Mouse (Mus musculus) heart, adult 2 months (tissue): ENCODE results near the gene Camta1. TPM values are rescaled to one million over a fixed set of nuclear protein-coding genes. Genes with fewer than 3 reads are reported as not detected.

Source experiments
- DNase-seq, 2 experiments: peaks; one replicate each; pipeline ENCODE4 v3.0.0; 2021
- H3K27ac ChIP-seq: fragments of 200-600 bp; 2 replicates; pipeline ENCODE4 v1.8.1; 2022
- H3K27me3 ChIP-seq: fragments of 200-500 bp; 2 replicates; pipeline ENCODE4 v1.6.1; 2012; ENCODE audit warnings: mild to moderate bottlenecking, low read length, inconsistent platforms, mixed read lengths; ENCODE audit not compliant: control insufficient read depth, insufficient read depth
- H3K36me3 ChIP-seq: fragments of 200-500 bp; 2 replicates; pipeline ENCODE4 v1.6.1; 2012; ENCODE audit warnings: low read length, inconsistent platforms; ENCODE audit not compliant: control insufficient read depth, insufficient read depth
- H3K4me1 ChIP-seq: fragments of 200-500 bp; 2 replicates; pipeline ENCODE4 v1.6.1; 2011; ENCODE audit warnings: low read length; ENCODE audit not compliant: control insufficient read depth, insufficient read depth
- H3K4me3 ChIP-seq: fragments of 200-600 bp; 2 replicates; pipeline ENCODE4 v1.8.1; 2022
- H3K79me2 ChIP-seq: fragments of 200-500 bp; replicated peaks from 2 replicates; pipeline ENCODE4 v1.6.1; 2012; ENCODE audit warnings: mild to moderate bottlenecking, inconsistent platforms, low read length, moderate library complexity, mixed read lengths; ENCODE audit not compliant: control insufficient read depth, insufficient read depth
- H3K9ac ChIP-seq: fragments of 200-500 bp; 2 replicates; pipeline ENCODE4 v1.6.1; 2012; ENCODE audit warnings: low read depth, mild to moderate bottlenecking, control low read depth, inconsistent platforms, low read length, mixed read lengths
- CTCF ChIP-seq: fragments of 200-600 bp; IDR thresholded peaks from 2 replicates; pipeline ENCODE4 v1.8.1; 2022; ENCODE audit warnings: antibody characterized with exemption, mild to moderate bottlenecking, moderate library complexity
- EP300 ChIP-seq: fragments of 200-500 bp; IDR thresholded peaks from 2 replicates; pipeline ENCODE4 v1.6.1; 2011; ENCODE audit warnings: low read depth, low read length, control low read depth; ENCODE audit not compliant: insufficient read depth
- POLR2A ChIP-seq: fragments of 200-500 bp; IDR thresholded peaks from 2 replicates; pipeline ENCODE4 v1.6.1; 2011; ENCODE audit warnings: mild to moderate bottlenecking, low read depth, low read length, control low read depth; ENCODE audit not compliant: insufficient read depth
- WGBS: fragments of 180-500 bp; shearing (Covaris S2); methylation state at CpG from one replicate; pipeline ENCODE4 v1.1.7; 2018; 5-methylcytosine and 5-hydroxymethylcytosine counted together
- intact Hi-C: fragments of 180-260 bp; cut with DNase I; formaldehyde crosslinking; loops from one replicate; pipeline ENCODE4 v1.15.1; 2025
- polyA plus RNA-seq: library from polyadenylated mRNA; depleted of rRNA; stranded (reverse); fragments of >200 nt; gene quantifications from 2 replicates; pipeline ENCODE4 v1.2.3, GENCODE M21; 2012
- total RNA-seq, 2 experiments: library from RNA; stranded (reverse); gene quantifications; 2 replicates each; pipeline ENCODE4 v1.2.3; 2021

The Camta1 gene
- total and polyA plus RNA-seq, 3 experiments, result 39.4 to 234 (median 208) TPM

- WGBS, result 78% methylated on average over 9 of the region's 9 CpGs
- Histone ChIP-seq H3K36me3 (no peaks in the 10 kb centered on the region), H3K79me2 (no peaks in the 10 kb centered on the region), H3K4me1 (peaks cover 8% of the 10 kb centered on the region), H3K9ac (no peak overlapping the region), H3K27ac (no peak overlapping the region), H3K27me3 (no peaks in the 10 kb centered on the region), H3K4me3 (no peak overlapping the region)
- TF ChIP-seq EP300, result no peak
- TF ChIP-seq CTCF, result peak; percentile 32
- TF ChIP-seq POLR2A, result no peak
- intact Hi-C loops, result no loop called here
- no peak for DNase-seq
Observed at GRCm38 (mm10) chr4:151897069-151897617, 35.5 kb upstream of the Camta1 start.

GRCm38 (mm10) chr4:151895624-151896023 is 33.9 kb upstream of the Camta1 start:
- Histone ChIP-seq H3K79me2 (no peaks in the 10 kb centered on the region; the same call in 1 of the 2 replicates), H3K4me1 (no peaks in the 10 kb centered on the region), H3K27me3 (no peaks in the 10 kb centered on the region), H3K36me3 (no peaks in the 10 kb centered on the region), H3K9ac (no peak overlapping the region), H3K27ac (no peak overlapping the region), H3K4me3 (no peak overlapping the region)
- DNase-seq, result no peak
- WGBS, result 89% methylated on average over 7 of the region's 7 CpGs
- intact Hi-C loops, result no loop called here
- no peak for TF ChIP-seq POLR2A
- no peak for TF ChIP-seq EP300
- TF ChIP-seq CTCF, result no peak

- H3K4me1 ChIP-seq, result no peaks in the 10 kb centered on the region
Observed at GRCm38 (mm10) chr4:151894926-151895325, 33.2 kb upstream of the Camta1 start.

GRCm38 (mm10) chr4:151893241-151893640 is 31.6 kb upstream of the Camta1 start:
- Histone ChIP-seq H3K4me3 (no peak overlapping the region), H3K79me2 (no peaks in the 10 kb centered on the region; the same call in 1 of the 2 replicates), H3K27me3 (no peaks in the 10 kb centered on the region), H3K4me1 (no peaks in the 10 kb centered on the region), H3K36me3 (no peaks in the 10 kb centered on the region), H3K27ac (no peak overlapping the region), H3K9ac (no peak overlapping the region)
- TF ChIP-seq EP300 (no peak), POLR2A (no peak), CTCF (peak; percentile 49)
- 60% methylated on average over 6 of the region's 6 CpGs for WGBS
- intact Hi-C loops, result no loop called here
- no peak for DNase-seq

More at GRCm38 (mm10) chr4:151894926-151895325, 33.2 kb upstream of the Camta1 start:
- H3K9ac ChIP-seq, result no peak overlapping the region
- no peaks in the 10 kb centered on the region for H3K36me3 ChIP-seq
- no peaks in the 10 kb centered on the region for H3K27me3 ChIP-seq
- H3K4me3 ChIP-seq, result no peak overlapping the region
- intact Hi-C loops, result no loop called here
- no peak overlapping the region for H3K27ac ChIP-seq
- no peaks in the 10 kb centered on the region; the same call in 1 of the 2 replicates for H3K79me2 ChIP-seq
- TF ChIP-seq POLR2A (no peak), EP300 (no peak), CTCF (no peak)
- 93% methylated on average over 12 of the region's 12 CpGs for WGBS
- DNase-seq, result no peak

- TF ChIP-seq POLR2A, result no peak
- TF ChIP-seq CTCF, result no peak
- no peak for TF ChIP-seq EP300
- Histone ChIP-seq H3K27ac (no peak overlapping the region), H3K4me1 (no peaks in the 10 kb centered on the region), H3K9ac (no peak overlapping the region), H3K4me3 (no peak overlapping the region), H3K36me3 (no peaks in the 10 kb centered on the region), H3K79me2 (no peaks in the 10 kb centered on the region), H3K27me3 (no peaks in the 10 kb centered on the region)
- DNase-seq, result no peak
- WGBS, result 89% methylated on average over 12 of the region's 12 CpGs
- intact Hi-C loops, result no loop called here
Observed at GRCm38 (mm10) chr4:151881590-151881989, 19.9 kb upstream of the Camta1 start.

GRCm38 (mm10) chr4:151880044-151880690 is 18.5 kb upstream of the Camta1 start:
- Histone ChIP-seq H3K36me3 (no peaks in the 10 kb centered on the region), H3K9ac (no peak overlapping the region), H3K27ac (no peak overlapping the region), H3K4me1 (no peaks in the 10 kb centered on the region), H3K4me3 (no peak overlapping the region), H3K27me3 (no peaks in the 10 kb centered on the region), H3K79me2 (no peaks in the 10 kb centered on the region)
- WGBS, result 75% methylated on average over 5 of the region's 5 CpGs
- no peak for DNase-seq
- no peak for TF ChIP-seq EP300
- peak; percentile 58 for TF ChIP-seq CTCF
- intact Hi-C loops, result no loop called here
